Mouse (Mus musculus): ENCODE data around the gene Ccdc42. TPM values are rescaled to one million over a fixed set of nuclear protein-coding genes. Genes with fewer than 3 reads are reported as not detected.

The Ccdc42 gene
- not detected for polyA plus RNA-seq (2021)

DNA sequence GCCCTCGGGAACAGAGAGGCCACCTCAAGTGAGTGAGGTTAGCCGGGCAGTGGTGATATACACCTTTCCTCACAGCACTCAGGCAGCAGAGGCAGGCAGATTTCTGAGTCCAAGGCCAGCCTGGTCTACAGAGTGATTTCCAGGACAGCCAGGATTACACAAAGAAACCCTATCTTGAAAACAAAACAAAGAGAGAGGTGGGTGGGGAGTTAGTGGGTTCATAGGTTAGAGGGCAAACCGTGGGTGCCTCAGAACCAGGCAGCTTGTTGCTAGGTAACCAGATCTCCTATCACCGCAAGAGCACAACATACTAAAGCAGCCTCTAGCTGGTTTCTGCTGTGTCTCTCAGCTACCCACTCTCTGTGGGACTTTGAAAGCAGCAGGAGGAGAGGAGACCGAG, at the start of gene Ccdc42:
Gene Ccdc42 (plus strand): TSS at position 301 of the 400 bp plus-strand sequence.
- DNase-seq (ENCODE audit: low read depth, low spot score) (no peak), ATAC-seq (no peak)
- peaks cover 12% of the 10 kb centered on the region for H3K27me3 ChIP-seq
- CTCF ChIA-PET, result interaction anchor here (1.0 kb wide), 1 partner anchor 221 kb away, joined by 3 read pairs; no protein-coding TSS in a partner anchor
- POLR2A ChIA-PET, result no interaction called here
- no peak for TF ChIP-seq CTCF (IDR thresholded peaks at IDR 0.05)
- in situ Hi-C loops (cut with MboI; ENCODE audit: low pct_unique_long_range_greater_than_20kb), result no loop called here

DNA sequence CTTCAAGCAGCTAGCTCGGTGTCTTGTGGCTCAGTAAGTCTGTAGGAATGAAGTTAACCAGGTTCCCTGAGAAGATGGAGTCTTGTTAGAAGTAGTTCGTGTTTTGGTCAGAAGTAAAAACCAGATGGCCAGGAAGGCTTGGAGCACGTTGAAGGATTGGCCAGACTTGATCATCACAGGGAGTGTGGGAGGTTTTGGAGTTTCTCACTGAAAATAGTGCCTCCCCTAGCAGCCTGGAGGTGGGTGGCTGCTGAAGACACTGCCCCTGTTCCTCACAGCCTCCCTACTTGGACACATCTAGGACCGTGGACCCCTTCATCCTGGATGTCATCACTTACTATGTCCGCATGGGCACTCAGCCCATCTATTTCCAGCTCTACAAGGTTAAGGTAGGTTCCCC, 47.2 kb upstream of the Ccdc42 start:
- no peak for DNase-seq (ENCODE audit: low read depth, low spot score)
- H3K27me3 ChIP-seq, result no peaks in the 10 kb centered on the region
- in situ Hi-C loops (cut with MboI; ENCODE audit: low pct_unique_long_range_greater_than_20kb), result no loop called here
- ATAC-seq, result peak; percentile 20
- TF ChIP-seq CTCF (IDR thresholded peaks at IDR 0.05), result no peak
- POLR2A ChIA-PET, result no interaction called here
- CTCF ChIA-PET, result no interaction called here

- ChIA-PET CTCF (no interaction called here), POLR2A (no interaction called here)
- no peak for DNase-seq (ENCODE audit: low read depth, low spot score)
- ATAC-seq, result no peak
- TF ChIP-seq CTCF (IDR thresholded peaks at IDR 0.05), result peak; percentile 32
- in situ Hi-C loops (cut with MboI; ENCODE audit: low pct_unique_long_range_greater_than_20kb), result no loop called here
- no peaks in the 10 kb centered on the region for H3K27me3 ChIP-seq
Measured at GRCm38 (mm10) chr11:68544554-68544953, 42.3 kb upstream of the Ccdc42 start.

DNA sequence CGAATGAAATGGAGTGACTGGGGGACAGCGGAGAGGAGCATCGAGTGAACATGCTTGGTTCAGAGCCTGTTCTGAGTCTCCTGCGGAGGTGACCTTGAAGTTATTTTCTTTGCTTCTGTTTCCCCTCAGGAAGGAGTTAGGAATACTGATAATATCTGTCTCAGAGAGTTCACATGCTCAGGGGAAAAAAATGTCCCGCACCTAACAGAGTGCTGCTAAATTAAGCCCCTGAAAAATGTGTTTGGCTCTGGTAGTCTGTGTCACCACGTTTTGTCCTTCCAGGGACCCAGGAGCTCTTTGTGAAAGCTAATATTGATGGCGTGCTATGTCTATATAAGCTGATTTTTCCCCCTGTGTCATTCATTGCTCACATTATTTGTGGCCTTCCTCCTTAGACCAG, 41.6 kb upstream of the Ccdc42 start:
- no peaks in the 10 kb centered on the region for H3K27me3 ChIP-seq
- in situ Hi-C loops (cut with MboI; ENCODE audit: low pct_unique_long_range_greater_than_20kb), result no loop called here
- ATAC-seq (no peak), DNase-seq (ENCODE audit: low read depth, low spot score) (no peak)
- TF ChIP-seq CTCF (IDR thresholded peaks at IDR 0.05), result no peak
- CTCF ChIA-PET, result no interaction called here
- POLR2A ChIA-PET, result no interaction called here

DNA sequence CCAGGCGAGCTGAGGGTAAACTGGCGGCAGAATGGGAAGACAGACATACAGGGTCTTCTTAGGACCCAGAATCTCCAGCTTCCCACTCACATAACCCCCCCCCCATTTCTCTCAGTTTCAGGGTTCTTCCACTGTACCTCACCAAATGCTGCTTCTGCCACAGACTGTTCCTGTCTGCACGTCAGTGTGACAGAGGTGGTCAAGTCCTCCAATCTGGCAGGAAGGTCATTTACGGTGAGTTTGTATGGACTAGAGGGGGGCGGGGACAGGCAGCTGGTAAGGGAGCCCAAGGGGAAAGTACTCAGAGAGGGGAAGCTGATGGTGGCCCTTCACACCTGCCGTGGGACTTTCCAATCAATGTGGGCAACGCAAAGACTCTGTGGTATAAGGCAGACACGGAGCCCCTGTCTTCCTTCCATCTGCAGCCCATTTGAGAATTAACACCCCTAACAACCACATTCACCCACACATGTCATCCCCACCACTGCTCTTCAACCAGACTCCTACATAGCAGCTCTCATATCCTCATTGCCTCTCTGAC, 41.1 kb upstream of the Ccdc42 start:
- POLR2A ChIA-PET, result no interaction called here
- no peaks in the 10 kb centered on the region for H3K27me3 ChIP-seq
- DNase-seq (ENCODE audit: low read depth, low spot score), result no peak
- no peak for ATAC-seq
- CTCF ChIA-PET, result no interaction called here
- in situ Hi-C loops (cut with MboI; ENCODE audit: low pct_unique_long_range_greater_than_20kb), result no loop called here
- no peak for TF ChIP-seq CTCF (IDR thresholded peaks at IDR 0.05)

DNA sequence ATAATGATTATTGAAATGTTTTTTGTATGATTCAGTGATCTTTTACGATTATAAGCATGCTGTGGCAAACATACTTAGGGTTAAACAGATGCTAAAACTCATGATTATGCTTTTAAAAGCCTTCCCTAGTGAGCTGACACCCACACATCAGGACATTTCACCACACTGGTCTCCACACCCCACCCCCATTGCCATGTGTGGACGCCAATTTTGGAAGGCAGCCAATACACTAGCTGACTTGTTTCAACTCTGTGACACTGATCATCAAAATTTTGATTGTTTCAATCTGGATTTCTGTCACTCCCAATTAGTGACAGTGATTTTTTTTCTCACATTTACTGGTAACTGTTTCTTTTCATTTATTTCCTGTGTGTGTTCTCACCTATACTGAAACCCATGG, 39.3 kb upstream of the Ccdc42 start:
- DNase-seq (ENCODE audit: low read depth, low spot score), result no peak
- CTCF ChIA-PET, result interaction anchor here (1.2 kb wide), 1 partner anchor 11 kb away, joined by 4 read pairs; no protein-coding TSS in a partner anchor
- POLR2A ChIA-PET, result no interaction called here
- in situ Hi-C loops (cut with MboI; ENCODE audit: low pct_unique_long_range_greater_than_20kb), result no loop called here
- H3K27me3 ChIP-seq, result no peaks in the 10 kb centered on the region
- TF ChIP-seq CTCF (IDR thresholded peaks at IDR 0.05), result no peak
- ATAC-seq, result no peak

GRCm38 (mm10) chr11:68549597-68549996, 37.2 kb upstream of the Ccdc42 start:
- H3K27me3 ChIP-seq, result no peaks in the 10 kb centered on the region
- CTCF ChIA-PET, result interaction anchor here (1.5 to 1.9 kb wide), 3 partner anchors 13 to 118 kb away, joined by 4 to 6 read pairs (median 6); partner anchors contain the start of gene Pik3r5
- POLR2A ChIA-PET, result no interaction called here
- peak; percentile 66 for TF ChIP-seq CTCF (IDR thresholded peaks at IDR 0.05)
- no peak for ATAC-seq
- DNase-seq (ENCODE audit: low read depth, low spot score), result no peak
- in situ Hi-C loops (cut with MboI; ENCODE audit: low pct_unique_long_range_greater_than_20kb), result no loop called here

DNA sequence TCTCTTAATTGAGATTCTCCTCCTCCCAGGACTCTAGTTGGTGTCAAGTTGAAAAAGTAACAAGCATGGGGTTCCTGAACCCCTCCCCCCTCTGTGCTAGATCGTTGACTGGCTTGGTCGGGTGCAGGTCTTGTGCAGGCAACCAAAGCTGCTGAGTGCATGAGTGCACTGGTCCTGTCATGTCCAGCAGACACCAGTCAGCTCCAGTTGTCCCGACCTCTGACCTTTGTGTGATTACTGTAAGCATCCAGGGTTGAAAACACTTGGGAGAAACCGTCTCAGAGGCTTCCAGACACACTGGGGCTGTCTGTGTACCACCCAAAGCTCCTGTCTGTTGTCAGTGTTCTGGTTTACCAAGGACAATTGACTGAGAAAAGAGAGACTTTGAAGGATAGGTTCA, 36.5 kb upstream of the Ccdc42 start:
- no peaks in the 10 kb centered on the region for H3K27me3 ChIP-seq
- ATAC-seq (no peak), DNase-seq (ENCODE audit: low read depth, low spot score) (no peak)
- TF ChIP-seq CTCF (IDR thresholded peaks at IDR 0.05), result no peak
- CTCF ChIA-PET, result interaction anchor here (1.5 kb wide), 2 partner anchors 13 to 18 kb away, joined by 4 to 6 read pairs; no protein-coding TSS in a partner anchor
- POLR2A ChIA-PET, result no interaction called here
- in situ Hi-C loops (cut with MboI; ENCODE audit: low pct_unique_long_range_greater_than_20kb), result loop anchor here (5.0 kb wide), 2 partner anchors 63 to 113 kb away; no protein-coding TSS in a partner anchor

- TF ChIP-seq CTCF (IDR thresholded peaks at IDR 0.05), result peak; percentile 38
- no peak for ATAC-seq
- CTCF ChIA-PET, result no interaction called here
- no peaks in the 10 kb centered on the region for H3K27me3 ChIP-seq
- in situ Hi-C loops (cut with MboI; ENCODE audit: low pct_unique_long_range_greater_than_20kb), result loop anchor here (5.0 kb wide), 2 partner anchors 67 to 117 kb away; no protein-coding TSS in a partner anchor
- no peak for DNase-seq (ENCODE audit: low read depth, low spot score)
- POLR2A ChIA-PET, result no interaction called here
Measured at GRCm38 (mm10) chr11:68553981-68554471, 32.8 kb upstream of the Ccdc42 start.

- ATAC-seq (no peak), DNase-seq (ENCODE audit: low read depth, low spot score) (no peak)
- ChIA-PET POLR2A (no interaction called here), CTCF (interaction anchor here (1.0 kb wide), 1 partner anchor 20 kb away, joined by 3 read pairs; no protein-coding TSS in a partner anchor)
- H3K27me3 ChIP-seq, result no peaks in the 10 kb centered on the region
- in situ Hi-C loops (cut with MboI; ENCODE audit: low pct_unique_long_range_greater_than_20kb), result no loop called here
- TF ChIP-seq CTCF (IDR thresholded peaks at IDR 0.05), result no peak
Measured at GRCm38 (mm10) chr11:68555918-68556584, 30.8 kb upstream of the Ccdc42 start, which contains the start of gene Mfsd6l. Mfsd6l (plus strand) TSS chr11:68556186.

- peak; percentile 75 for TF ChIP-seq CTCF (IDR thresholded peaks at IDR 0.05)
- CTCF ChIA-PET, result interaction anchor here (1.8 kb wide), 1 partner anchor 11 kb away, joined by 5 read pairs; no protein-coding TSS in a partner anchor
- DNase-seq (ENCODE audit: low read depth, low spot score) (no peak), ATAC-seq (no peak)
- in situ Hi-C loops (cut with MboI; ENCODE audit: low pct_unique_long_range_greater_than_20kb), result no loop called here
- H3K27me3 ChIP-seq, result peaks cover 6% of the 10 kb centered on the region
- POLR2A ChIA-PET, result no interaction called here
Measured at GRCm38 (mm10) chr11:68559546-68559945, 27.3 kb upstream of the Ccdc42 start.
